Mouse (Mus musculus) E14TG2a.4 (cell line): ENCODE data around the gene Id1.

Source experiments
- CTCF ChIP-seq: conservative IDR thresholded peaks from 2 replicates; pipeline ENCODE4 v1.5.1; 2014; ENCODE audit warnings: low read length
- NANOG ChIP-seq: IDR thresholded peaks from 2 replicates; pipeline ENCODE4 v1.6.1; 2014; ENCODE audit warnings: borderline replicate concordance, low read length, mixed read lengths
- POU5F1 ChIP-seq: IDR thresholded peaks from 2 replicates; pipeline ENCODE4 v1.6.1; 2014; ENCODE audit warnings: low read length, borderline replicate concordance

DNA sequence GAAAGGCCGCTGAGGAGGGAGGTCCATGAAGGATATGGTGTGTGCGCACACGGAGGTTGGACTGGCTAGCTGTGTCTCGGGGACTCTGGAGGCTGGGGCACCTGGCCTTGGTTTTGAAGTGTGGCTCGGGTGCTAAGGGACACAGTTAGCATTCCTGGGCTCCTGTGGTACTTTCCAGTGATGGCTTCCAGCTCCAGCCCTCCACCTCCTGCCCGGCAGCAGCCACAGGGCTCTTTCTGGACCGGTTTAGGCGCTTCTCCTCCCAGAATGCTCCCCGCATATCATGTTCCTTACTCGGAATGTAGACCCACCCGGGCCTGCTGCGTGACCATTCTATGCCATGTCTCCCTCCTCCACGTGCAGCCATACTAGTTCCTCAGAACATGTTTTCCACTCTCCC, 42.3 kb upstream of the Id1 start:
- TF ChIP-seq CTCF (no peak), NANOG (no peak), POU5F1 (no peak)
